Mouse (Mus musculus) embryo, embryonic 10.5 days (tissue): ENCODE measurements around the gene Synrg.

ENCODE experiments used
- DNase-seq: peaks from one replicate; pipeline ENCODE4 v3.0.0-alpha.2; 2015; ENCODE audit warnings: low spot score

Synrg gene

DNA sequence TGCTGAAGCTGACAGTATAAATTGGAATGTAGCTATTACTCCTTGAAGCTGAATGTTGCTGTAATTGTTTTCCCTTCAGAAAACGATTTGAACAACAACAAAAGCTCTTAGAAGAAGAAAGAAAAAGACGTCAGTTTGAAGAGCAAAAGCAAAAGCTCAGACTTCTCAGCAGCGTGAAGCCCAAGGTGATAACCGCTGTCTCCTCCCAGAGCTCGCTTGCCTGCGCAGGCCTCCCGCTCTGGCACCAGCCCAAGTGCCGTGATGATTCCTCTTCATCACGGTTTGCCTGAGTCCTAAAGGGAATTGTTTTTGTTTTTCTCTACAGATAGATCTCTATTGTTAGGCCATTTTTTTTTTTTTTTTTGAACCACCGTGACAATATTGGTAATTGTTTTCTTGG is 17.1 kb downstream of the Synrg start:
- no peak for DNase-seq

- DNase-seq: no peak
These were observed 27.5 kb downstream of the Synrg start for GRCm38 (mm10) chr11:83991701-83992100.

DNA sequence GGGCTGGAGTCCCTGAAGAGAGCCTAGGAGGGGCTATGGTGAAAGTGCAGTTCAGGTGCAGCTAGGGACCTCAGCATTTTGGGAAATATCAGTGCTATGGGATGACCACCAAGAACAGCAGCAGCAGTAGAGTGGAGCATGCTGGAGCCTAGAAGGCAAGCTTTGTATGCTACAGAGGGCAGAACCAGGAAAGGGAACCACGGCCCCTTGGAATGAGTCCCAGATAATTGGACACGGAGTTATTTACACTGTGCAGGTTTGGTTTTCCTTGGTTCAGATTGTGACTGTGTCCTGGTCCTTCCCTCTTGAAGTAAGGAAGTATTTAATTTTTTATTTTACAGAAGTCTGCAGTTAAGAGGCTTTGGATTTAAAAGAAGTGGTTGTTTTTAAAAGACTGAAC is 29.2 kb downstream of the Synrg start:
- DNase-seq: no peak

DNA sequence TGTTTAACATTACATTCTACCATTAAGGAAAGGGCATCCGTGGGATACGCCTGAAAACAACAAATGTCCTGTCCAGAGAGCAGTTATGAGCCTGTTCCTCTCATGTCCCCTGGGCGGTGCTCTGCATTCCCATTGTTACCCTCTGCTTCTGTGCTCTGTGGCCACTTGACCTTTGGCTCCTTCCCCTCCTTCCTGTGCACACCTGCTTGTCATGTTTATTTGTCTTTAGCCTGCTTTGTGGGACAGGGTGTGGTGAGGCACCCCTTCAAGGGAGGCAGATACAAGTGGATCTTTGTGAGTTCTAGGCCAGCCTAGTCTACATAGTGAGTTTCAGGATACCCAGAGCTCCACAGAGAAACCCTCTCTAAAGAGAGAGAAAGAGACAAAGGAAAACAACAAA is 30.3 kb downstream of the Synrg start:
- no peak for DNase-seq

DNA sequence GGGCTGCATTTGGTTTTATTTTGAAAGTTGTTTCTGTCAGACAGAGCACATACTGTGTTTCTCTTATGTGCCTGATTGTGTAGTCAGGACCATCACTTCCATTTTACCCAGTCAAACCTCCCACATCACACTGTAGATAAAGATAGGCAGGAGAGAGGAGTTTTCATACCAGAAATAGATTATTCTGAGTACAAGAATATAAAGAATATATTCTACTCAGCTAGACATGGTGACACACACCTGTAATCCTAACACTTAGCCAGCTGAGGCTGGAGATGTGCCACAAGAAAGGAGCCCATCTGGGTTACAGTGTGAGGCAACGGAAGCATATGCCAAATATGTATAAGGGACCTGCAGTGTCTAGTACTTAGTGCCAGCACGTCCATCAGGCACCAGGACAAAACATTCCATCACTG is 31.3 kb downstream of the Synrg start:
- no peak for DNase-seq

- DNase-seq: no peak
These were observed 33.1 kb downstream of the Synrg start for GRCm38 (mm10) chr11:83997171-83997868.

GRCm38 (mm10) chr11:83998993-83999392 is 34.8 kb downstream of the Synrg start:
- no peak for DNase-seq

DNA sequence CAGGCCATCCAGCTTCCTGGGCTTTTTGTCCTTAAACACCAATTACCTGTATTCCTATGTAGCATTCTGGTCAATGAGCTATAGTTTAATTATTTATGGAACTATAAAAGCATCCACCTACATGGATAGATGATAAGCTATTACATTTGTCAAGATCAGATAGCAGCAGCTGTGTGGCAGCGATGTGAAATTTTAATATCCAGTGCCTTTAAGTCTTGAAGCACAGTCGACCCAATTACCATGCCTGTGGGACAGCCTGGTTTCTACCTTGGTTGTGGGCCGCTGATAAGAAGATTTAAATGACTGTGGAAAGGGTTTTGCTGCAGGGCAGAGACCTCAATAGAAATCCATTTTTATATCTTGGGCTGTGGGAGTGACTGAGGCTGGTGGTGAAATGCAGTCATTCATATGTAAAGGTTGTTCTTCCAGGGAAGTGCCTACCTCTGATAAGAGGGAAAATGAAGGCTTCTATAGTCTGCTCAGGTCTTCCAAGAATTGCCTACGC is 35.2 kb downstream of the Synrg start:
- no peak for DNase-seq

DNA sequence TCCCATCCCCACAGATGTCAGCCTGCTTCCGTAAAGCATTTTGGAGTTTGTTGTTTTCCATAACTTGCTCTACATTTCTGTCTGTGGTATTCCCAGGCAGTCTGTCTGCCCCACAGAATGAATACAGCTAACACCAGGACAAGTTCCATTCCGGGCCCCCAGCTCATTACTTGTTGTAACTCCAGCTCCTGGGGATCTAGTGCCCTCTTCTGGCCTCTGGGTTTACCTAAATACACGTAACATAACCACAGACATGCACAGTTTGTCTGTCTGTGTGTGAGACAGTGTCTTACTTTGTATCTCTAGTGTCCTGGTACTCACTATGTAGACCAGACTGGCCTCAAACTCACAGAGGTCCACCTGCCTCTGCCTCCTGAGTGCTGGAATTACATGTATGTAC is 37.0 kb downstream of the Synrg start:
- peak; percentile 30 for DNase-seq

DNA sequence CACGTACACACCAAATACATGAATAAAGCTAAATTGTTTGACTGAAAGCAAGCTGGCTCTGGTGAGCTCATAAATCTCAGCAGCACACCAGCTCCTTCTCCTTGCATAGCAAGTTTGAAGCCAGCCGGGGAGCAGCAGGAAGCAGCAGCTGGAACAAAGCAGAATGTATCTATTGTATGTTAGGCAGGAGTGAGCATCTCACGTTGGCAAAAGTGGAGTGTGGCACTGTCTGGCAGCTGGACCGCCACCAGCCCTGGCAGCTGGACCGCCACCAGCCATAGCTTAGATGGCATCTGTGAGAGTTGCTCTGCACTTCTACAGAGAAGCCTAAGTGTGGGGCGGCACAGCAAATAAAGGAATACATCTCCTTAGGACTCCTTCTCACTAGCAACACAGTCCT is 39.8 kb downstream of the Synrg start:
- DNase-seq: no peak

DNA sequence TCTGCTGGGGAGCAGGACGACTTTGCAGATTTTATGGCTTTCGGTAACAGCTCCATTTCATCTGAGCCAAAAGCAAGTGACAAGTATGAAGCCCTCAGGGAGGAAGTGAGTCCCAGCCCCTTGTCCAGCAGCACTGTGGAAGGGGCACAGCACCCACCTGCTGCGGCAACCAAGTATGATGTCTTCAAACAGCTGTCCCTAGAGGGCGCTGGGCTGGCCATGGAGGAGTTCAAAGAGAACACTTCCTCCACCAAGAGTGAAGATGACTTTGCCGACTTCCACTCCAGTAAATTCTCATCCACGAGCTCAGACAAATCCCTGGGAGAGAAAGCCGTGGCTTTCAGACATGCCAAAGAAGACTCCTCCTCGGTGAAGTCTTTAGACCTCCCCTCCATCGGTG is 44.8 kb downstream of the Synrg start:
- no peak for DNase-seq

- DNase-seq: no peak
These were observed 46.2 kb downstream of the Synrg start for GRCm38 (mm10) chr11:84010411-84010810.

GRCm38 (mm10) chr11:84011050-84011449 is 46.8 kb downstream of the Synrg start:
- peak; percentile 22 for DNase-seq

DNA sequence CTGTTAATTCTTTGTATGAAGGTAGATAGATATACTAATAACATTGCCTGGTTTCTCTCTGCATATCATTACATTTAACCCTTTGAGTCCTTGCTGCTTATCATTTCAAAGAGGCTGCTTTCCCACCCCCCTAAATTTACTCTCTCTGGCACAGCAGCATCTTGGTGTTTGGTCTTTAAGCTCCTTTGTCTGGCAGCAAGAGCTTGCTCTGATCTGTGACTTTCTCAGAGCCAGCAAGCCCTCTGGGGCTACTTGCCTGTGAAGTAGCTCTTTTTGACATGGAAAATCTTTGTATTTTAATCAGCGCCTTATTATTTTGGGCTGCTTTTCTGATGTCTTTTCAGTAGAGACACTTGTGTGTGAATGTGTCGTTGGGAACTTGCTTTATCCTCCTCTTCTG is 47.3 kb downstream of the Synrg start:
- peak; percentile 21 for DNase-seq

DNA sequence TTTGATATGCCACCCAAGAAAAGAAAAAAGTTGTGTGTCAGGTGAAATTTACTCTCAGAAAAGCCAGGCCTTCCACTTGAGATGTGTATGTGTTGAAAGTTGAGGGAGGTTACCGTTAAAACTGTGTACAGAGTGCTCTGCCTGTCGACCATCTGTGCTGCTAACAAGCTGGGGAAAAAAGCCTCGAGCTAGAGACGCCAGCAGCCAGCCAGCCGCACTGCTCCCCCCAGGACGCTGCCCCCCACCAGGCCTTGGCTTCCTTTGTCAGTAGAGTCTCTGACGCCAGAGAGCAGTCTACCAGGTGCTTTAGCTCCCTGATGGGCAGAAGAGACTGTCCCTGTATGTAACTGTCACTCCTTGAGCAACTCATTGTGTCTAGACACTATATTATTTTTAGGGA is 48.9 kb downstream of the Synrg start:
- no peak for DNase-seq

GRCm38 (mm10) chr11:84016147-84016809 is 52.0 kb downstream of the Synrg start:
- DNase-seq: no peak

DNA sequence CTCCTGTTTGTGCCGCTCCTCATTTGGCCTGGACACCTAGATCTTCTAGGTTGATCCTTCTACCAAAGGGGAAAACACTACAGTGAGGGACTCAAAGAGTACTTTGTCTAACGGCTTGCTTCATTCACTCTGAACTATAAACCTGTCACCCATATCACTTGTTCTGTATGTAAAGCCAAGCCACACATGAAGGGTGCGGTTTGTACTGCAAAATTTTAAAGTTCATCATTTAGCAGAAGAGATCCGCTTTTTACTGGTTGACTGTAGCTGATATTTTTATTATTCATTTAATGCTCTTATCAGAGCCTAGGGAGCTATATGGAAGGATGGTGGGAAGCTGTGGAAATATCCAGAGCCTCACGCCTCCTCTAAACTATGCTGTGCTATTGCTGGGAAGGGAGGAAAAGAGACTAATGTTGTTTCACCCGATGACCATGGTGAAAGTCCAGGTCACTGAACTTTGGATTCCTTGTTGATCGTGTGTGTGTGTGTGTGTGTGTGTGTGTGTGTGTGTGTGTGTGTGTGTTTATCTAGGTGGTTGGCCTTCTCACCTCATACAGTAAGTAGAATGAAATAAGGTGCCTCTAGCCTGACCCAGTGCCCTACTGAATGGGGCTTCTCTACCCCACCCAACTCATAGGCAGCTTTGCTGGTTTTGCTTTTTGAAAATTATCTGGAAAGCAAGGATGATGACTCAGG is 52.7 kb downstream of the Synrg start:
- no peak for DNase-seq

DNA sequence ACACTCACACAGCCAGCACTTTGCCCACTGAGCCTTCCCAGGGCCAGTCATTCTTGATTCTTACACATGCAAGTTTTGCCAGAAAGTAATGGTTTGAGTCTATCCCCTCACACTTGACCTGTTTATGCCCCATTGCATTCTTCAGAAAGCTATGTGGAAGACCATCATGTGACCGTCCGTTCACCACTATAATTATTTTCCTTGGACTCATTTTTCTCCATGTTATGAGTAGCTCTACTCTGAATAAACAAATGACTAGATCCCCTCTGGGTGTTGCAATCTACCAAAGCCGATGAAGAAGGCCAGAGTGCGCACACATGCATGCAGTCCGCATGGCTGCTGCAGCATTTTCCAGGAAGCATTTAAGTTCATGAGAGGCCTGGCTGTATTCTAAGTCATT is 63.0 kb downstream of the Synrg start:
- DNase-seq: no peak

DNA sequence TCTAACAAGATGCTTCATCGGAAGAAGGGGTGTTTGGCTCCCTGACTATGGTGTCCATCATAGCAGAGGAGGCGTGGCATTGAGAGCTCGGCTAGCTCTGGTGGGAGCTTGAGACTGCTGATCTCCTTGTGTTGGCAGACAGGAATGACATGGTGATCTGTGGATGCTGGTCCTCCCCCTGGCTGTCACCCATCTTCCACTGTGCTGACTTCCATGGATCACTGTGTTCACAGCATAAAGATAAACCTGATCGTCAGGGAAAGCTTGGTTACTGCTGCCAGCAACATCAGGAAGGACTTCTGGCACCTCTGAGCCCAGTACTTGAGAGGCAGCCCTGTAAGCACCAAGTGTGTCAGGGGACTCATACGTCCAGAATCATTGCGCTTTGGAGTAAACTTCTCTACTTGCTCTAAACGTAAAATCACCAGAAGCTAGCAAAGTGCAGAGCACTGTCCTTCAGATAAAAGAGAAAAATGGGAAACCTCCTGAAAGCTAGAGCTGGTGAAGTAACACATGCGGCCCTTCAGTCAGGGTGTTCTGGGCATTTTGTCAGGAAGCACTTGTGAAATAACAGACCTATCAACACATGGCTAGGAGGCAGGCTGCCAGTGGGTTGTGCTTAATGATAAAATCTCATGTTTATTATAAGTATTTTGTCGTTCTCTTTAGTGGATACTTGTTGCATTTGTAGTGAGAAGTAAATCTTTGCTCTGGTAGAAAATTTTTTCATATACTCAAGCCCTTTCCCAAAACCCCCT is 64.2 kb downstream of the Synrg start:
- DNase-seq: no peak

- DNase-seq: peak; percentile 65
These were observed 67.7 kb downstream of the Synrg start for GRCm38 (mm10) chr11:84031971-84032370.

- DNase-seq: no peak
These were observed 68.3 kb downstream of the Synrg start for GRCm38 (mm10) chr11:84032559-84032958.

DNA sequence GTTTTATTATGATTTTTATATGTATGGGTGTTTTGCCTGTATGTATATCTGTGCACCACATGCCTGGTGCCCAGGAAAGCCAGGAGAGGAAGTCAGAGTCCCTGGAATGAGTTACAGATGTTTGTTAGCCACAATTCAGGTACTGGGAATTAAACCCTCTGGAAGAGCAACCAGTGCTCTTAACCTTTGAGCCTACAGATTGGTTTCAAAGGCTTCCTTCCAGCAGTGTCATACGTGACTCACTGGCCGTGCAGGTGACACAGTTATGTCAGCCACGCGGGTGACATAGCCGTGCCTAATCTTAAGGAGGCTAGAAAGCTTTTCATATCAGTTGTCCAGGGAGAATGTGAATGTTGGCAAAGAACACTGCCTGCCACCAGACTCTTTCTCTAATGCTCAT is 69.4 kb downstream of the Synrg start:
- DNase-seq: no peak
